Mouse (Mus musculus): ENCODE results near the gene Selenoh.
"Not testable (repeated sequence)": the region's sequence is repeated elsewhere in the genome, so short reads cannot be mapped to it uniquely, and the experiment has no call there.

Gene Selenoh

DNA sequence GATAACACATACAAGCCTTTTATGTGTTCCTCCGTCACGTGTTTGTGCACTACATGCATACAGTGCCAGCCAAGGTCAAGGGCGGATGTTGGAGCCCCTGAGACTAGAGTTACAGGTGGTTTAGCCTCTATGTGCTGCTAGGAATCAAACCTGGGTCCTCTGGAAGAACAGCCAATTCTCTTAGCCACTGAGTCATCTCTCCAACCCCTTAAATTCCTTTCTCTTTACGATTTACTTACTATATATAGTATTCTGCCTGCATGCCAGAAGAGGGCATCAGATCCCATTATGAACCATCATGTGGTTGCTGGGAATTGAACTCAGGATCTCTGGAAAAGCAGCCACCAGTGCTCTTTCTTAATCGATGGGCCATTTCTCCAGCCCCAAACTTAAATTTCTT is 965 bp upstream of the Selenoh start:
- not testable (repeated sequence) for DNase-seq (ENCODE audit: low spot score in 2 of 2)

DNA sequence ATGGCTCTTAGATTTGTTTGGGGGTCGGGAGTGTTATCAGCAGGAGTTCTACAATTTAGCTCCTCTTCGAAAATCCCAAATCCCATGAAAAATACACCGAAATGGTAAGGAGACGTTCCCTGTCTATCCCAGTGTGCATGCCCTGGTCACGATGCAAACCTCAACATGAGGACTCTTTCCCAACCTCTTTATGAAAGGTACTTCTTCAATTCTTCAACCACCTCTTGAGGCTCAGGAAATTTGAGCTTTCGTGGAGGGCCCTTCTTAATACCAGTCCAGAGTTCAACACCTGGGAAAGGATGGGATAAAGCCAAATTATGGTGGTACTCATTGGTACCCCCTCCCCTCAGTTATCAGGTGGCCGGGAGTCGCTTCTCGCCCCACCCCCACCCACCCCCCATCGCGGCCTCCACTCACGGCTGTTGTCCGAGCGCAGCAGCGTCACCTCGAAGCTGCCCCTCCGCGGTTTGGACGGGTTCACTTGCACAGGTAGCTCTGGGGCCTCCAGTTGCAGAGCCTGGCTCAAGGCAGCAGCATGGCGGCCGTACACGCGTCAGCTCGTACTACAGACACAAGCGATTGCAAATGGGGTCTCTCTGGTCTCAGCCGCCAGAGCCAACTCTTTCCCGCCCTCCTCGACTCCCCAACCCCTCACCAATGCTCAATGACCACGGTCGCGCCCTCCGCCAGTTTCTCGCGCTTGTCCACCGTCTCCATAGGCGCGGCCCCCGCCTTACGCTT is 572 bp downstream of the Selenoh start:
- no peak for DNase-seq (ENCODE audit: low spot score in 2 of 2)

DNA sequence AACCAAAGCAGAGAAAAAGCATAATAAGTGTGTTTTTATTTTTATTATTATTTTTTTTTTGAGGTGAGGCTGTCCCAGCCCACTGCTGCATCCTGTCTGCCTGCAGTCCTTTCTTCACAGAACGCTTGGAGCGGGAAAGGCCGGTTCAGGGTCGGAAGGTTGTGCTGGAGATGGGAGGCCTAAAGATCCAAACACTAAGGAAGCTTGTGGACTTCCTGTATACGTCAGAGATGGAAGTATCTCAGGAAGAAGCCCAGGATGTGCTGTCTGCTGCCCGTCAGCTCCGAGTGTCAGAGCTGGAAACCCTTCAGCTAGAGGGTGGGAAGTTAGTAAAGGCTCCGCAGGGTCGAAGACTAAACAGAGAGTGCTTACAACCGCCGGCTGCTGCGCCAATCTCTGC is 4.5 kb downstream of the Selenoh start:
- no peak for DNase-seq (ENCODE audit: low spot score in 2 of 2)

- peak; percentile 47 to 58 for DNase-seq (ENCODE audit: low spot score in 2 of 2)
Observed at GRCm38 (mm10) chr2:84662866-84663265, 7.7 kb downstream of the Selenoh start.

DNA sequence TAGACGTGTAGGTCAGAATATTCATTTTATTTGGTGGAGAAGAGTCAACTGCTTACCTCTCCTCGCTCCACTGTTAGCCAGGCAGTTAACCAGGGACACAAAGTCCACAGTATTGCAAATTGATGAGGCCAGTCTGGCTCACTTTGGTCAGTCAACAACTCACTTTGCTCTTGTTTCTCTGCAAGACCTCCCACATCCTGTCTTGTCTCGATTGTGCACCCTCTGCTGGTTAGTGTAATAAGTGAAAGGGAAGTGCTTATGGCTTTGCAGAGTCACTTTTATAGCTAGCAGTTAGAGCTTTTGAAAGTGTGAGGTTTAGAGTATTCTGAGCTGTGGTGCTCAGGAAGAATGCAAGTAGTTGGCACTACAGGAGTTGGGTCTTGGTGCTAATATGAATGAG is 10.3 kb downstream of the Selenoh start:
- DNase-seq (ENCODE audit: low spot score in 2 of 2) = peak; percentile 67 to 76

GRCm38 (mm10) chr2:84658806-84659205 is 11.8 kb downstream of the Selenoh start, which contains the start of gene Btbd18:
Gene Btbd18, plus strand, starts transcription at chr2:84659079.
- no peak for DNase-seq (ENCODE audit: low spot score in 2 of 2)

DNA sequence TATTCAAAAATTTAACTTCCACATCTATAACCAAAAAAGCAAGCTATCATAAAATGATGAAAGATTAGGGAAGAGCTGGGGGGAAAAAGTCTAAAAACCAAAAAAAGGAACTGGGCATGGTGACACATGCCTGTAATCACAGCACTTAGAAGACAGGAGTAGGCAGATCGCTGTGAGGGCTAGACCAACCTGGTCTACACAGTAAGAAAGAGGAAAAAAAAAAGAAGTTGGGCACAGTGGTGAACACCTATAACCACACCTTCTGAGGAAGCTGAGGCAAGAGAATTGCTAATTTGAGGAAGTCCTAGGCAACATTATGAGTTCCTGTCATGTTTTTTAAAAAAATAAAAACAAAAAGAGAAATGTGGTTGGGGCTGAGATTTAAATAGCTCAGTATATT is 14.7 kb downstream of the Selenoh start:
- DNase-seq (ENCODE audit: low spot score in 2 of 2) = peak; percentile 42 to 49

- DNase-seq (ENCODE audit: low spot score in 2 of 2) = no peak
Observed at GRCm38 (mm10) chr2:84653354-84653753, 17.2 kb downstream of the Selenoh start.

- DNase-seq (ENCODE audit: low spot score in 2 of 2) = peak; percentile 17 to 41
Observed at GRCm38 (mm10) chr2:84650464-84651195, 19.9 kb downstream of the Selenoh start, which contains the start of gene Ctnnd1. Gene Ctnnd1, minus strand, starts transcription at chr2:84650765.

DNA sequence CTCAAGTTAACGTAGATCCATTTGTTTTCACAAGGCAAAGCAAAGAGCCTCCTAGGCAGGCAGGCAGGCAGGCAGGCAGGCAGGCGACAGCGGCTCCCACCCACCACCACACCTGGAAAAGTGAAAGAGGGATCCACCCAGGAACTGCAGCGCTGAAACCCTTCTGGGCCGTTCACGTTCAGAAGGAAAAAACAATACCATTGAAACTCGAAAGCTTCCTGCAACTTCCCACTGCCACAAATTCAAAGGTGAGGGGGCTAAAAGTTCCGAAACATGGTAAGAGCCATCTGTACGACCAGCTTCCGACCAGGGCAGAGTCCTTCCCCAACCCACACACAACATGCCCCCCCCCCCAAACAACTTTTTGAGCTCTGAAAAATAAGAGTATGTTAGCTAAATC is 20.9 kb downstream of the Selenoh start:
- no peak for DNase-seq (ENCODE audit: low spot score in 2 of 2)

DNA sequence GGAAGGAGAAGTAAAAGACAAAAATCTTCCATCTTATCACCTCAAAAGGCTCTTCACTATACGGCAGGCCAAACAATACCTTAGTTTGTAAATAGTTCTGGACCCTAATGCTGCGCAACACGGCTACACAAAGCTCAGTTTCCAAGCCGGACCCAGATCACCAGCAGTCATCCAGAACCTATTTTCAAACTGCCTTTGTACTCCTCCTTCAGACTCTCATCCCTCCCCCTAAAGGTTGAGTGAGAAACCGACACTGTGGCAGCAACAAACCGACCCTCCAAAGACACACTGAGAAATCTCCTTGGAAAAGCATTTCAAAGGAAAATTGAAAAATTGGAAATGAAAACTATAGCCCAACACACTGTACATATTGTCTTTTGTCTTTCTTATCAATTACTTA is 22.2 kb downstream of the Selenoh start:
- DNase-seq (ENCODE audit: low spot score in 2 of 2) = no peak

DNA sequence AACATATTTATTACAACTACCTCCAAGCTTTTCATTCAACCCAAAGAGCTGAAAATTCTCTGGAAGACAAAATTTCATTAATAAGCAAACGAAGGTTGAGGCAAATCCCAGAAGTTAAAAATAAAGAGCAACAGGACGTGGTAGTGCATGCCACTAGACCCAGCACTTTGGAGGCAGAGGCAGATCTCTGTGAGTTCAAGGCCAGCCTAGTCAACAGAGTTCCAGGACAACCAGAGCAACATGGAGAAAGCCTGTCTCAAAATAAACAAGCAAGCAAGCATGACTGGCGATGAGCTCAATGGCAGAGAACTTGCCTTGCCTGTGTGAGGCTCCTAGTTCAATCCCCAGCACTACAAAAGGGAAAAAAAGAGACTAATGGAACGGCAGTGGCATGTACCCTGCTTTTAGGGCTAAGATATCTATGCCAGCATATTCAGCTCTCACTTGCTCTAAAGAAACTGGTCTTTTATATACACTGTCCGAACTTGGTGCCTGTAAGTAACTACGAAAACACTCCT is 23.5 kb downstream of the Selenoh start:
- DNase-seq (ENCODE audit: low spot score in 2 of 2) = no peak

DNA sequence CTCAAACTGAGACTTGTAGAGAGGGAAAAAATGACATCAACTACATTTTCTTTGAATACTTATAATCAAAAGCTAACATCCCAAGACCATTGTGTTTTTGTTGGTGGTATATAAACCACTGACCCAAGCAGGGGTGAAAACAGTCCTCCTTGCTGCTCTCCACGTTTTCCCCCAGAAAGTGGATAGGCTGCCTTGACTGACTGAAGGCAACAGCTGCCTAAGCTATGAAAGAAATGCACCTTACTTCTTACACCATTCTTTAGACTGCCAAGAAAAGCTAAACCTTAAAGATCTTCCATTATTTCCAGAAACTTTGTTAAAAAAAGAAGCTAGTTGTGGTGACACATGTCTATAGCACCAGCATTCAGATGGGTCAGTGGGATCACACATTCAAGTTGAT is 24.4 kb downstream of the Selenoh start:
- DNase-seq (ENCODE audit: low spot score in 2 of 2) = no peak

DNA sequence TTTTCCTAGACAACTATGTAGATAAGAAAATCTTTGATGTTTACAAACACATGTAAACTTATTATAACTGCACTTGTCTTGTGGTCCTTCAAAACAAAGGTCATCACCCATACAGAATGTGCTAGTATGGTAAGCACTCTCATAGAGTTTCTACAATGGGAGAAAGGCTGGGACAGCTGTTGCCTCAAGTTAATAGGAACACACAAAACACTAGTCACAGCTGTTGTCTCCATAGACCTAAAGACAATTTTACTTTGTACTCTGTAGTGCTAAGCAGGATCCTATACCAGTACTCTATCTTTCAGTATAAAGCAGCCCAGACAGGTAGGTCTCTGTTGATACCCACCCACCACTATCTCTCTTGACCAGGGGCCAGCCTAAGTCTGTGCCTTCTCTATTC is 29.7 kb downstream of the Selenoh start:
- no peak for DNase-seq (ENCODE audit: low spot score in 2 of 2)

GRCm38 (mm10) chr2:84638428-84639220 is 31.9 kb downstream of the Selenoh start:
- no peak for DNase-seq (ENCODE audit: low spot score in 2 of 2)

GRCm38 (mm10) chr2:84637452-84638165 is 33.0 kb downstream of the Selenoh start:
- DNase-seq (ENCODE audit: low spot score in 2 of 2) = no peak

GRCm38 (mm10) chr2:84636231-84636741 is 34.3 kb downstream of the Selenoh start:
- no peak for DNase-seq (ENCODE audit: low spot score in 2 of 2)

DNA sequence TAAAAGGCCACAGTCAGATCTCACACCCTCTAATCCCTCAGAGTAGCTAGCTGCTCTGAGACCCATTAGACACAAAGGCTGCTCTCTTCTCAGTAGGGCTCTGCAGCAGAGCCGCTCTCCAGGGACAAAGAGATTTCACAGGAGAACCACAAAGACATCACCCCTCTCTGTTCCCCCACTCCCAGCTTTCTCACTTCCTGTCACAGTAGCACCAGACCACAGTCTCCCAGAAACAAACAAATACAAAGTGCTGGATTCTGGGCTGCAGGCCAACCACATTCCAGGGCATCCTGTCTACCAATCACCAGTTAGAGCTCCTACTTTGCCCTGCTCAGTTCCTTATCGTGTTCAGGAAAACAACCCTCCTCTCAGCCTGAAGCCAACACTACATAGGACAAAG is 35.0 kb downstream of the Selenoh start:
- DNase-seq (ENCODE audit: low spot score in 2 of 2) = peak in 1 of 2 experiments; percentile 43

GRCm38 (mm10) chr2:84634934-84635482 is 35.6 kb downstream of the Selenoh start:
- no peak for DNase-seq (ENCODE audit: low spot score in 2 of 2)

GRCm38 (mm10) chr2:84634006-84634405 is 36.6 kb downstream of the Selenoh start:
- DNase-seq (ENCODE audit: low spot score in 2 of 2) = no peak

DNA sequence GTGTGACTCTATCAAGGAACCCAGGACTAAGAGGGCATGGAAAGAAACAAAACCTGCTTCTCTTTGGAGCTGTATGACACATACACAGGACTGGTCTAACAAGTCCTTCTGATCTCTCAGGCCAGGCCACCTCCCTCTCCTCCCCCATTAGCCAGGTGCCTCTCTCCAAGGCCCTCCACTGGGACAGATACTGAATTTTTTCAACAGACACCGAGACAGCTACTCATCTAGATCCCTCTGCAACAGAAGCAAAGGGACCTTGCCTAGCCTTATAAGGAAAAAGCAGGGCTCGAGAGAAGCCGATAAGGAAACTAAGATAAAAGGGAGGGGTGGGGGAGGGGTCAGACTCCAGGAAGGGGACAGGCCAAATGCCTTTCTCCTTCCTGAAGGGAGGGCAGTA is 37.6 kb downstream of the Selenoh start:
- DNase-seq (ENCODE audit: low spot score in 2 of 2) = no peak

All from spleen, postnatal 36 days (tissue).